Mouse (Mus musculus) embryonic facial prominence, embryonic 11.5 days (tissue): ENCODE data around the gene Map7d3. TPM values are rescaled to one million over a fixed set of nuclear protein-coding genes. Genes with fewer than 3 reads are reported as not detected.
A peak's percentile ranks its signal among the peaks of the same experiment; 100 is the strongest.

Source experiments
- ATAC-seq: fragments of 200-750 bp; cut with Nextera tagmentation; replicated peaks from 2 replicates; pipeline ENCODE4 v1.8.0; 2017; ENCODE audit warnings: low read depth; ENCODE audit not compliant: insufficient number of reproducible peaks, low FRiP score, low TSS enrichment
- DNase-seq: peaks from one replicate; pipeline ENCODE4 v3.0.0-alpha.2; 2015; ENCODE audit warnings: low spot score
- H3K27ac ChIP-seq: fragments of 300-500 bp; sonication (generic); replicated peaks from 2 replicates; pipeline ENCODE4 v1.5.1; 2014; ENCODE audit warnings: mild to moderate bottlenecking, low read depth, low read length, control low read depth
- H3K27me3 ChIP-seq: fragments of 300-500 bp; sonication (generic); 2 replicates; pipeline ENCODE4 v1.6.1; 2014; ENCODE audit warnings: mild to moderate bottlenecking, low read length, moderate library complexity, mixed read lengths; ENCODE audit not compliant: control insufficient read depth, insufficient read depth
- H3K36me3 ChIP-seq: fragments of 300-500 bp; sonication (generic); replicated peaks from 2 replicates; pipeline ENCODE4 v1.6.1; 2014; ENCODE audit warnings: low read depth, mild to moderate bottlenecking, low read length, moderate library complexity, mixed read lengths; ENCODE audit not compliant: control insufficient read depth, insufficient read depth
- H3K4me1 ChIP-seq: fragments of 300-500 bp; sonication (generic); 2 replicates; pipeline ENCODE4 v1.6.1; 2014; ENCODE audit warnings: low read length, mixed read lengths; ENCODE audit not compliant: control insufficient read depth, insufficient read depth
- H3K4me2 ChIP-seq: fragments of 300-500 bp; sonication (generic); 2 replicates; pipeline ENCODE4 v1.6.1; 2014; ENCODE audit warnings: low read depth, mild to moderate bottlenecking, control low read depth, low read length, moderate library complexity
- H3K4me3 ChIP-seq: fragments of 300-500 bp; sonication (generic); 2 replicates; pipeline ENCODE4 v1.5.1; 2014; ENCODE audit warnings: low read depth, low read length, control low read depth
- H3K9ac ChIP-seq: fragments of 300-500 bp; sonication (generic); replicated peaks from 2 replicates; pipeline ENCODE4 v1.6.1; 2014; ENCODE audit warnings: mild to moderate bottlenecking, control low read depth, low read length
- H3K9me3 ChIP-seq: fragments of 300-500 bp; sonication (generic); replicated peaks from 2 replicates; pipeline ENCODE4 v1.6.1; 2016; ENCODE audit warnings: mild to moderate bottlenecking, low read length, inconsistent platforms, mixed read lengths; ENCODE audit not compliant: control insufficient read depth
- WGBS: fragments of 180-500 bp; shearing (Covaris S2); extraction: QIAGEN DNeasy Blood & Tissue Kit; methylation state at CpG from one replicate; pipeline ENCODE4 v1.1.7; 2014; 5-methylcytosine and 5-hydroxymethylcytosine counted together
- polyA plus RNA-seq: library from polyadenylated mRNA; unstranded; fragments of >200 nt; fragmentation: Nextera tagmentation; extraction: Ambion mirVana; gene quantifications from 2 replicates; pipeline ENCODE4 v1.2.1, GENCODE M21; 2014

The Map7d3 gene
- polyA plus RNA-seq, 1 experiment from 2014 or later = 2.0 TPM

DNA sequence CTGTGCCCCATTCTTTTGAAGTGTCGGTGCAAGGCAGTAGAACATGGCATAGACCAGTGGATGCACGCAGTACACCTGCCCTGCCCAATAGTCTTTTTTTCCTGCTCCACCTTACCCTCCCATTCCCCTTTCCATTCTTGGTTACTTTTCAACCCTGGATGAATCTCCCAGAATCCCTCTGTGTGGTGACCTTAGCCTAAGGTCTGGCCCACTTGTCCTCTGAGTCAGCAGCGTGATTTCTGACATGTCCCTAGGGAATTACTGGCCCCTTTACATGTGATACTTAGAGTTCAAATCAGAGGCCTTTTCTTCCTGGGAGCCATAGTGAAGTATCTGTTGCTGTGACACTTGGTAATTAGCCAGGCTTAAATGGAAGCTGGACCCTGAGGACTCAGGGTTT, 34.6 kb downstream of the Map7d3 start:
- 79% methylated on average over 3 of the region's 3 CpGs for WGBS
- Histone ChIP-seq H3K36me3 (no peaks in the 10 kb centered on the region), H3K4me3 (no peak overlapping the region), H3K27ac (no peak overlapping the region), H3K9ac (no peak overlapping the region), H3K9me3 (no peaks in the 10 kb centered on the region), H3K27me3 (no peaks in the 10 kb centered on the region), H3K4me1 (no peaks in the 10 kb centered on the region), H3K4me2 (no peak overlapping the region)
- no peak for DNase-seq
- no peak for ATAC-seq

DNA sequence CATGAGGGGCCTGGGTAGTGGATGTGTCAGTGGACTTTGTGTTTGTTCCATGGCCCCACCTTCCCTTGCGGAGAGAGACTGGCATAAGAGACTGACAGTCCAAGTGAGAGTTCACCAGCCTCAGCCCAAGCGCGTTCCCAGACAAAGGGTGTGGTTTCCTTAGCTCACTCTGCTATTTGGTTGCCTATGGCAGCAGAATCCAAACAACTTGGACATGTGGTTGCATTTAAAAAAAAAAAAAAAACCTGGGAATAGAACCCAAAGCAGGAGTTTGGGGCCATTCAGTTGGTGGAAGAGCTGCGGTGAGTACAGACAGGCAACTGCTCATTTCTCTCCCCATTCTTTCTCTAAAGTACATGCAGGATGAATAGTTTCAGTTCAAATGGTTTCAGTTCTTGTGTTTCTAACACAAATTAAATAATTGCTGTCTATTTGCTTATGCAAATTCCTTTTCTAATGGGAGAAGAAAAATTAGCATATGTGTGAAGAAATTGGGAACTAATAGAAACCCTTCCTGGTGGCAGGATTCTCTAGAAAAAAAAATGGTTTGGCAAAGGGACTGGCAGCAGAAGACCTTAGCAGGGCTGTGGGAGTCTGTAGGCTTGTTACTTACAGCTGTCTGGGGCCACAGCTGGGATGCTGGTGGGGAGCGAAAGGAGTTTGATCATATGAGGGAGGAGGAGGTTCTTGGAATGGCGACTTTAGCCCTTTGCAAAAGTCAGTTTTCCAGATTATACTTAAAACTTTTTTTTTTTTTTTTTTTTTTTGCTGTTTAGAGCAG, 35.7 kb downstream of the Map7d3 start:
- H3K4me2 ChIP-seq = no peak overlapping the region
- peak; percentile 62 for DNase-seq
- H3K4me3 ChIP-seq = no peak overlapping the region
- H3K36me3 ChIP-seq = no peaks in the 10 kb centered on the region
- WGBS = 64% methylated on average over 6 of the region's 6 CpGs
- H3K27ac ChIP-seq = no peak overlapping the region
- no peaks in the 10 kb centered on the region for H3K9me3 ChIP-seq
- no peaks in the 10 kb centered on the region for H3K27me3 ChIP-seq
- H3K9ac ChIP-seq = no peak overlapping the region
- ATAC-seq = 0 out of 2 replicates have a peak, but pooled peaks have one; percentile 44
- H3K4me1 ChIP-seq = no peaks in the 10 kb centered on the region

DNA sequence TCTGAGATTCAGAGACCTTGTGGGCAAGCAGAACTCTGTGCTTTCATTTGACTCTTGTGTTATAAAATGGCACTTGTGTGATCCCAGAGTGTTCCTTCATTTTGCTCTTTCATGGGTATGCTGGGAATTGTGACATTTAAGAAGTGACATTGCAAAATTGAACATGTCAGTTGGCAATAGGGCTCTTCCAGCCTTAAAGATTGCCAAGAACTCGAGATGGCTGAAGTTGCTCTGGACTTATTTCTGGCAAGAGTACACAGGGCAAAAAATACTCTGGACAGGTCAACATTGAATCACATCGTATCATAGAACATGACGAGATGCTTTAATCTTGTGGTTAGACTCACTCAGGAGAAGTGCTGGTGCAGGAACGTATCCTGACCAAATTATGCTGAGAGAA, 48.8 kb downstream of the Map7d3 start:
- H3K36me3 ChIP-seq = no peaks in the 10 kb centered on the region
- H3K4me2 ChIP-seq = no peak overlapping the region
- H3K27me3 ChIP-seq = no peaks in the 10 kb centered on the region
- no peaks in the 10 kb centered on the region for H3K4me1 ChIP-seq
- WGBS = 92% methylated on average over 4 of the region's 4 CpGs
- no peak overlapping the region for H3K9ac ChIP-seq
- DNase-seq = no peak
- H3K4me3 ChIP-seq = no peak overlapping the region
- no peak for ATAC-seq
- no peak overlapping the region for H3K27ac ChIP-seq
- no peaks in the 10 kb centered on the region for H3K9me3 ChIP-seq

DNA sequence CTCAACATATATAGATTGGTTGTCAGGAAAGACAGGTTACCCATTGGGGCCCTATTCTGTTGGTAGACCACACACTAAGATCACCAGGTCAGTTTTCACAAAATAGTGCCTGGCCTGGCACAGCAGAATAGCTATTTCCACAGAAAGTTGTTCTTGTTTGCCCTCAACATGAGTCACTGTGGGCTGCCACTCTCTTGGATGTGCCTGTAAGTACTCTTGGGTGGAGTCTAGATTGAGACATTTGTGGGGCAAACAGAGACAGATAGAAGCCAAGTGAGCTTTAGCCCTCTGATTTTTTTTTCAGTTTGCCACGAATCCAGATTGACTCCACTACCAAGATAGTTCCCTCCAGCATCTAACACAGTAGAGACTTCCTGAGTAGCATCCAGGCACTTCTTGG, 50.4 kb downstream of the Map7d3 start:
- Histone ChIP-seq H3K9me3 (no peaks in the 10 kb centered on the region), H3K27ac (no peak overlapping the region), H3K9ac (no peak overlapping the region), H3K4me1 (no peaks in the 10 kb centered on the region), H3K4me2 (no peak overlapping the region), H3K36me3 (no peaks in the 10 kb centered on the region), H3K4me3 (no peak overlapping the region), H3K27me3 (no peaks in the 10 kb centered on the region)
- WGBS = 56% methylated on average over 1 of the region's 1 CpGs
- ATAC-seq = no peak
- DNase-seq = no peak

DNA sequence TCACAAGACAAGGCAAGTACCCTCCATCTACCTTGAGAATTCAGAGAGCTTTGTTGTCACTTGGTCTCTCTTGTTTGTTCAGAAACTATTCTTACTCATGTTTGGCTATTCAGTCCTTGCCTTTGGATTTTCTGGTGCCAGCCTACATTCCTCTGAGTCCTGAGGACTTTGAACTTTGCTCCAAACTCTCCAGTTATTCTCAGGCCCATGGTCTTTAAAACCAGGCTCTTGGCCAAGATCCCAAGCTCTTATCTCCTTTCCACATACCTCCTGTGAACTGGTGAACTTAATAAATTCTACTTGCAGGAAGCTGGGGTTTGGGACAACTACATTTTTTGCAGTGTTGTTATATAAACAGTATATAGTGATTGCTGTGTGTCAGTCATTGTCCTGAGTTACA, 52.3 kb downstream of the Map7d3 start:
- no peak for ATAC-seq
- Histone ChIP-seq H3K4me3 (no peak overlapping the region), H3K27ac (no peak overlapping the region), H3K4me2 (no peak overlapping the region), H3K9me3 (no peaks in the 10 kb centered on the region), H3K27me3 (no peaks in the 10 kb centered on the region), H3K4me1 (no peaks in the 10 kb centered on the region), H3K9ac (no peak overlapping the region), H3K36me3 (no peaks in the 10 kb centered on the region)
- no peak for DNase-seq

DNA sequence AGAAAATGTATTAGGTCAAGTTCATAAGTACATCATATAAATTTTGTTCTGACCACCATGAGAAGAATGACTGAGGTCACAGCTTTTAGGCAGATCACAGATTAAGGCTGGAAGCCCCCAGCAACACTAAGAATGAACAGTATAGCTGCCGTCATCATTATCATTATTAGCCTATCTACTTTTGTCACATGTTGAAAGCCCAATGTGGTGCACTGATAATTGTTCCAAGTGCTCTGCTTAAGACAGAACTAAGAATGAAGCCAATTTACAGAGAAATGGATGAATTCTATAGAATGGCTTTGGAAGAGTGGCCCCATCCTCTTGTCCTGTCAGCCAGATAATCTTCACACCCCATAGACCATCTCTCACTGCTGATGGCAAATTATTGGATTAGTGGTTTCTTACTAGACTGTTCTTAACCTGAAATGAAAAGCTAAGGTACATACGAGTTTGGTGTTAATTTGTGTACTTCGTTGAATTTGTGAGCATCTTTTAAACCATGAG, 61.8 kb downstream of the Map7d3 start:
- no peak for DNase-seq
- WGBS = 86% methylated on average over 3 of the region's 3 CpGs
- ATAC-seq = no peak
- H3K27me3 ChIP-seq = no peaks in the 10 kb centered on the region
- no peak overlapping the region for H3K4me2 ChIP-seq
- no peaks in the 10 kb centered on the region for H3K36me3 ChIP-seq
- no peaks in the 10 kb centered on the region for H3K4me1 ChIP-seq
- H3K9me3 ChIP-seq = no peaks in the 10 kb centered on the region
- H3K9ac ChIP-seq = no peak overlapping the region
- no peak overlapping the region for H3K27ac ChIP-seq
- no peak overlapping the region for H3K4me3 ChIP-seq

- H3K36me3 ChIP-seq = no peaks in the 10 kb centered on the region
- H3K27me3 ChIP-seq = no peaks in the 10 kb centered on the region
- no peak overlapping the region for H3K4me3 ChIP-seq
- no peak overlapping the region for H3K4me2 ChIP-seq
- no peak overlapping the region for H3K27ac ChIP-seq
- H3K4me1 ChIP-seq = no peaks in the 10 kb centered on the region
- no peak overlapping the region for H3K9ac ChIP-seq
- 86% methylated on average over 7 of the region's 7 CpGs for WGBS
- no peaks in the 10 kb centered on the region for H3K9me3 ChIP-seq
- no peak for DNase-seq
- no peak for ATAC-seq
These were observed 65.8 kb downstream of the Map7d3 start for GRCm38 (mm10) chrX:56756352-56756751.

GRCm38 (mm10) chrX:56755646-56756045, 66.5 kb downstream of the Map7d3 start:
- no peak overlapping the region for H3K27ac ChIP-seq
- ATAC-seq (no peak), DNase-seq (peak; percentile 63)
- H3K4me1 ChIP-seq = no peaks in the 10 kb centered on the region
- H3K27me3 ChIP-seq = no peaks in the 10 kb centered on the region
- H3K4me2 ChIP-seq = no peak overlapping the region
- no peak overlapping the region for H3K9ac ChIP-seq
- no peak overlapping the region for H3K4me3 ChIP-seq
- H3K9me3 ChIP-seq = no peaks in the 10 kb centered on the region
- WGBS = 39% methylated on average over 2 of the region's 2 CpGs
- no peaks in the 10 kb centered on the region for H3K36me3 ChIP-seq
